Mouse (Mus musculus): Measurements from ENCODE around the gene Atp1a3. TPM values are rescaled to one million over a fixed set of nuclear protein-coding genes. Genes with fewer than 3 reads are reported as not detected.

The Atp1a3 gene
- polyA plus RNA-seq, 1 experiment from 2014 or later, result 9.0 TPM

DNA sequence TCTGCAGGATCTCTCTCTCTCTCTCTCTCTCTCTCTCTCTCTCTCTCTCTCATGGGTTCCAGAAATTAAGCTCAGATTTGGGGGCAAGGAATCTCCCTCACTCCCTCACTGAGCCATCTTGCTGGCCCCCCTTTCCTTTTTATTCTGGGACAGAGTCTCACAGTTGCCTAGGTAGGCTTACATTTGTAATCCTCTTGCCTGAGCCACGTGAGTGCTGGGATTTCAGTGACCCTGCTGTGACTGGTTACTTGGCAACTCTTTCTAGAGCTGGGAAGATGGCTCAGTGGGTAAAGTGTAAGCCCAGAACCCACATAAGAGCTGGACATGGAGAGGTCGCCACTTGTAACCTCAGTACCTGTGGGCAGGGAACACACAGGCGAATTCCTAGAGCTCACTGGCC lies 25.8 kb upstream of the Atp1a3 start:
- Histone ChIP-seq H3K4me3 (ENCODE audit: low read depth, low read length) (no peak overlapping the region), H3K36me3 (ENCODE audit: control insufficient read depth, insufficient read depth, low read length) (peaks cover 50% of the 10 kb centered on the region)

DNA sequence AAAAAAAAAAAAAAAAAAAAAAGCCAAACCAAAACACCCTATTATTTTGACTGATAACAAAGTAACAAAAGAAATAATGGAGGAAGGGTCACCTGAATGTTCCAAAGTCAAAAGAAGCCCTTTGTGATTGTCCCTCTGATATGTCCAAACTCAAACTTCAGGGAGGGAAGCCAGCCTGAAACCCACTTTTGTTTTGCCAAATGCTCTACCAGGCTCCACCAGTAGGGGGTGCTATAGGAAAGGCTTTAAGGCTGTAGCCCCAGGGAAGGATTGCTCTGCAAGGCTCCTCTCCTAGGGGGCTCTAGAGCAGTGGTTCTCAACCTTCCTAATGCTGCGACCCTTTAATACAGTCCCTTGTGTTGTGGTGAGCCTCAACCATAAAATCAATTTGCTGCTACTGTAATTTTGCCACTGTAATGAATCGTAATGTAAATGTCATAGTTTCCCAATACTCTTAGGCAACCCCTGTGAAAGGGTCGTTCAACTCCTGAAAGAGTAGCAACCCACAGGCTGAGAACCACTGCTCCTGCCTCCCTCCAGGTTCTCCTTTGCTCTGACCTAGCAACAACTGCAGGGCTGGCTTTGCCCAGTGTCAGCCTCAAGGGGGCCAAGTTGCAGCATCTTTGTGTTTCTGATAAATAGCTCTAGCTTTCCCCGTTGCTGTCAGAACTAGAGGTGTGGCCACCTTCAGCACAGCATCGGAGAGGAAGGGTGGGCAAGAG lies 24.4 kb upstream of the Atp1a3 start:
- no peak overlapping the region for H3K27ac ChIP-seq (replicated peaks; ENCODE audit: low read depth, low read length)
- no peak overlapping the region for H3K9ac ChIP-seq (ENCODE audit: low read depth, low read length)
- no peak overlapping the region for H3K4me2 ChIP-seq (ENCODE audit: low read depth, low read length)
- 41% methylated on average over 5 of the region's 5 CpGs for WGBS
- H3K27me3 ChIP-seq (replicated peaks; ENCODE audit: control insufficient read depth, insufficient read depth, low read length), result no peaks in the 10 kb centered on the region
- DNase-seq (ENCODE audit: low spot score) (peak; percentile 78), ATAC-seq (ENCODE audit: low read depth) (no peak)
- H3K4me1 ChIP-seq (ENCODE audit: control insufficient read depth, insufficient read depth, low read length), result no peaks in the 10 kb centered on the region
- H3K9me3 ChIP-seq (ENCODE audit: control insufficient read depth, low read length), result no peaks in the 10 kb centered on the region
- H3K4me3 ChIP-seq (ENCODE audit: low read depth, low read length), result no peak overlapping the region
- peaks cover 36% of the 10 kb centered on the region for H3K36me3 ChIP-seq (ENCODE audit: control insufficient read depth, insufficient read depth, low read length)

More for the DNA sequence above, 25.8 kb upstream of the Atp1a3 start:
- H3K4me1 ChIP-seq (ENCODE audit: control insufficient read depth, insufficient read depth, low read length), result no peaks in the 10 kb centered on the region
- 67% methylated on average over 3 of the region's 3 CpGs for WGBS
- H3K27ac ChIP-seq (replicated peaks; ENCODE audit: low read depth, low read length), result no peak overlapping the region
- H3K9me3 ChIP-seq (ENCODE audit: control insufficient read depth, low read length), result no peaks in the 10 kb centered on the region
- H3K9ac ChIP-seq (ENCODE audit: low read depth, low read length), result no peak overlapping the region
- ATAC-seq (ENCODE audit: low read depth) (no peak), DNase-seq (ENCODE audit: low spot score) (no peak)
- H3K4me2 ChIP-seq (ENCODE audit: low read depth, low read length), result no peak overlapping the region
- no peaks in the 10 kb centered on the region for H3K27me3 ChIP-seq (replicated peaks; ENCODE audit: control insufficient read depth, insufficient read depth, low read length)

DNA sequence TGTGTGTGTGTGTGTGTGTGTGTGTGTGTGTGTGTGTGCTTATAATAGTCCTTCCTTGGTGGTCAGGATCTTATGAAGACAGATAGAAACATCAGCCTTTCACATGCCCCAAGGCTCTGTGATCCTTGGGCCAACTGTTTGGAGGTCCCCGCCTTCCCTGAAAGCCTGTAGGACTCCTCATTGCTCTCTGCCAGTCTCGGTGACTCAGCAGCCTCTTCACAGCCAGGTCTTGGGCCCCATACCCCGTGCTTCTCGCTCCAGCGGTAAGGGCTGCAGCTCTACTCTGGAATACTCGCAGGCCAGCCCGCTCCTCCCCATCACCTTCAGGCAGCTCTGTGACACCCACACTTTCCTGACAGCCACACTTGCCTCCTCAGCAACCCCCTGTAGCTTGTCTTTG lies 20.7 kb upstream of the Atp1a3 start:
- H3K9me3 ChIP-seq (ENCODE audit: control insufficient read depth, low read length), result no peaks in the 10 kb centered on the region
- ATAC-seq (ENCODE audit: low read depth) (no peak), DNase-seq (ENCODE audit: low spot score) (no peak)
- no peaks in the 10 kb centered on the region for H3K27me3 ChIP-seq (replicated peaks; ENCODE audit: control insufficient read depth, insufficient read depth, low read length)
- H3K4me3 ChIP-seq (ENCODE audit: low read depth, low read length), result no peak overlapping the region
- WGBS, result 68% methylated on average over 7 of the region's 7 CpGs
- H3K9ac ChIP-seq (ENCODE audit: low read depth, low read length), result no peak overlapping the region
- peaks cover 47% of the 10 kb centered on the region for H3K36me3 ChIP-seq (ENCODE audit: control insufficient read depth, insufficient read depth, low read length)
- H3K27ac ChIP-seq (replicated peaks; ENCODE audit: low read depth, low read length), result no peak overlapping the region
- H3K4me1 ChIP-seq (ENCODE audit: control insufficient read depth, insufficient read depth, low read length), result no peaks in the 10 kb centered on the region
- H3K4me2 ChIP-seq (ENCODE audit: low read depth, low read length), result no peak overlapping the region

DNA sequence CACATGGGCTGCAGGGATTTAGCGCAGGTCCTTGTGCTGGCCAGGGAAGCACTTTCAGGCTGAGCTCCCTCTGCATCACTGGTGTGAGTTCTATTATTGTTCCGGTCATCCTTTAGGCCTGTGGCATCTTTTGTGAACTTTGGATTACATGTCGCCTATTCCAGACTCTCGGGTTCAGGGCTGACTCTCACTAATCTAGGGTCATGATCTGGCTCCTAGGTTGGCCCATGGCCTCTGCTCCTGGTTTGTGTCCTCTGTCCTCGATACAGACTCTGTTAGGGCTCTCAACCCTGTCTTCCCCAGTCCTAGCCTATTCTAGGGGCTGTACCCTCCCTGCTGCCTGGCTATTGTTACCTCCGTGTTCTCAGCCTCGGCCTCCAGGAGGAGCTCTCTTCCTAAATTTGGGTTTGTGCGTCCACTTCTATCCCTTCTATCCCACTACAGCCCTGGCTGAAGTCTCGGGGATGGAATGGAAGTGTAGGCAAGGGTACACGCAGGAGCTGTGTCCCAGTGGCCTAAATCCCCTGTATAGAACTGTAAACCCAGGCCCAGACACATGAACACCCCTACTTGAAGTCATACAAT lies 20.2 kb upstream of the Atp1a3 start:
- DNase-seq (ENCODE audit: low spot score), result no peak

DNA sequence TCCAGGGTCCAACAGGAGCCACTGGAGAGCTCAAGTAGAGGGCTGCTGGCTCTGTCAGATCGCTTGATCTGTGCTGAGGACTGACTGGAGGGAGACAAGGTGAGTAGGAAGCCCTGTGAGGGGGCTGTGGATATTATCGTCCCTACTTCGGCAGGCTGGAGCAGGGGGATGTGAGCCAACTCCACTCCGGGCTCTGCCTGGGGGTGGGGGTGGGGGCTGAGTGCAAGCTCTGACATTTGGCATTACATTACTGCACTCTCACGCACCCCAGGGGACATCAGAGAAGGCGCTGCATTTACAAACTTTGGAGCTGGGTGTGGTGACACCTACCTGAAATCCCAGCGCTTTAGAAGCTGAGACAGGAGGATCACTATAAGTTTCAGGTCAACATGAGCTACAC lies 5.8 kb upstream of the Atp1a3 start:
- WGBS, result 57% methylated on average over 7 of the region's 7 CpGs
- no peak overlapping the region for H3K4me3 ChIP-seq (ENCODE audit: low read depth, low read length)
- no peak for ATAC-seq (ENCODE audit: low read depth)

More for the DNA sequence above, 20.2 kb upstream of the Atp1a3 start:
- peaks cover 52% of the 10 kb centered on the region for H3K36me3 ChIP-seq (ENCODE audit: control insufficient read depth, insufficient read depth, low read length)
- ATAC-seq (ENCODE audit: low read depth), result no peak
- no peak overlapping the region for H3K4me3 ChIP-seq (ENCODE audit: low read depth, low read length)
- H3K9ac ChIP-seq (ENCODE audit: low read depth, low read length), result no peak overlapping the region
- H3K9me3 ChIP-seq (ENCODE audit: control insufficient read depth, low read length), result no peaks in the 10 kb centered on the region
- no peaks in the 10 kb centered on the region for H3K4me1 ChIP-seq (ENCODE audit: control insufficient read depth, insufficient read depth, low read length)
- no peak overlapping the region for H3K4me2 ChIP-seq (ENCODE audit: low read depth, low read length)
- H3K27me3 ChIP-seq (replicated peaks; ENCODE audit: control insufficient read depth, insufficient read depth, low read length), result no peaks in the 10 kb centered on the region
- no peak overlapping the region for H3K27ac ChIP-seq (replicated peaks; ENCODE audit: low read depth, low read length)
- 58% methylated on average over 10 of the region's 10 CpGs for WGBS

DNA sequence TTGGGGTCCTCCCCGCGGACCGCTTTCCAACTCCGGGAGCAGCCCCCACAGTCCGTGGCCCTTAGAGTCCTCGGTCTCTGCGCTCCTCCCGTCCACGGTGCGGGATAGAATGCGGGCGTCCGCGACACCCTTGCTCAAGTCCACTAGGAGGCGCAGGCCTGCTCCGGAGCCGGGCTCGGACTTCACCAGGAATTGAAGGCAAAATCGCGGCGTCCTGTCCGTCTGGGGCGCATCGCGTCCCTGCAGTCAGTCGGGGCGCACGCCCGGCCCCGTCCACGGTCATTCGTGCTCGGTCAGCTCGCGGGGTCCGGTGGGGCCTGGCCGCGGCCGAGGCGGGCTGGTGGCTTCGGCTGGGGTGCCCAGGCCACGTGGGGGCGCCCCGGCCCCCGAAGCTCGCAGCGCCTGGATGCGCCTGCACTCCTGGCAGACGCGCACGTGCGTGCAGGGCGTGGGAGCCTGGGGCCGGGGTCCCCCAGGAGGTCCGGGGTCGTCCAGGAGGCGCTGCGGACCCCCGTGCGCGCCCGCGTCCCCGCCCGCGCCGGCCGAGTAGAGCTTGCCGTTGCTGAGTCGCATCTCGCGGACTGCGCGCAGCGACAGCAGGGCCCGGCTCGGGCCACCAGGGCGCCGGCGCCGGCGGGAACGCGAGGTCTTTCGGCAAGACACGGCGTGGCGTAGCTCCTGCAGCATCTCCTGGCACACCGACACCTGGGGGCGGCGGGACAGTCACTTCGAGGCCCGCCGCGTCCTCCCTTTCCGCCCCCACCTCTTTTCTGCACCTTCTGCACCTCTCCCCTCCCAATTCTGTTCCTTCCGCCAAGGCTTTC lies 4.5 kb upstream of the Atp1a3 start:
- Histone ChIP-seq H3K4me3 (ENCODE audit: low read depth, low read length) (peak overlapping the region; percentile 39), H3K4me1 (ENCODE audit: control insufficient read depth, insufficient read depth, low read length) (peaks cover 4% of the 10 kb centered on the region; the same call in 1 of the 2 replicates), H3K27ac (replicated peaks; ENCODE audit: low read depth, low read length) (no peak overlapping the region), H3K9me3 (ENCODE audit: control insufficient read depth, low read length) (no peaks in the 10 kb centered on the region), H3K27me3 (replicated peaks; ENCODE audit: control insufficient read depth, insufficient read depth, low read length) (peaks cover 81% of the 10 kb centered on the region), H3K36me3 (ENCODE audit: control insufficient read depth, insufficient read depth, low read length) (peaks cover 18% of the 10 kb centered on the region), H3K9ac (ENCODE audit: low read depth, low read length) (0 out of 2 replicates have a peak overlapping the region, but pooled peaks have one; percentile 14), H3K4me2 (ENCODE audit: low read depth, low read length) (peak overlapping the region; percentile 64)
- WGBS, result 1% methylated on average over 20 of the region's 97 CpGs
- peak; percentile 34 for DNase-seq (ENCODE audit: low spot score)
- peak; percentile 21; the same call in 1 of the 2 replicates for ATAC-seq (ENCODE audit: low read depth)

More for the DNA sequence above, 5.8 kb upstream of the Atp1a3 start:
- Histone ChIP-seq H3K27me3 (replicated peaks; ENCODE audit: control insufficient read depth, insufficient read depth, low read length) (peaks cover 68% of the 10 kb centered on the region), H3K4me1 (ENCODE audit: control insufficient read depth, insufficient read depth, low read length) (no peaks in the 10 kb centered on the region), H3K27ac (replicated peaks; ENCODE audit: low read depth, low read length) (no peak overlapping the region), H3K36me3 (ENCODE audit: control insufficient read depth, insufficient read depth, low read length) (peaks cover 31% of the 10 kb centered on the region), H3K9me3 (ENCODE audit: control insufficient read depth, low read length) (no peaks in the 10 kb centered on the region), H3K4me2 (ENCODE audit: low read depth, low read length) (no peak overlapping the region), H3K9ac (ENCODE audit: low read depth, low read length) (no peak overlapping the region)
- DNase-seq (ENCODE audit: low spot score), result no peak

DNA sequence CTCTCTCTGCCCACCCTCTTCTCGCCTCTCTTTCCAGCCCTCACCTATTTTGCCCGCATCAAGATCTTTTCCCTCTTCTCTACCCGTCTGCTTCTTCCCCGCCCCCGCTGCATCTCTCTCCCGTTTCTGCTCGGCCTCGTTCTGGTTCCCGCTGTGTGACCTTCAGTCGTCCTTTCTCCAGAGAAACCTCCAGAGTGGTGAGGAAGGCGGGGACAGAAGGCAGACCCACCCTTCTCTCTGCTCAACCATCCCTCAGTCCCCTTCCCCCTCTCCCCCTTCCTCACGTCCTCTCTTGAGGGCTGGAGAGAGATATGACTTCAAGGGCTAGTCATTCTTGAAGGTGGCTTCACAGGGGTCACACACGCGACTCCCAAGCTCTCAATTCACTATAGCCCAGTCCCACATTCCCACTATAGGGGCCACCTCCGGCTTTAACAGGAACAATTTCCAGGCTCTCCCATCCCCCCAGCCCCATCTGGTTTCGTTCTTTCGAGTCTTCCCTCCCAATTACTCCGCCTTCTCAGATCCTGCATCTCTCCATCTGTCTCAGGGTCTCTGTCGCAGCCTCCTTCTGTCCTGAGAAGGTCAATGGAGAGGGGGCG lies 3.4 kb upstream of the Atp1a3 start:
- Histone ChIP-seq H3K9ac (ENCODE audit: low read depth, low read length) (no peak overlapping the region), H3K4me1 (ENCODE audit: control insufficient read depth, insufficient read depth, low read length) (peaks cover 4% of the 10 kb centered on the region; the same call in 1 of the 2 replicates), H3K36me3 (ENCODE audit: control insufficient read depth, insufficient read depth, low read length) (peaks cover 9% of the 10 kb centered on the region; the same call in 1 of the 2 replicates), H3K27me3 (replicated peaks; ENCODE audit: control insufficient read depth, insufficient read depth, low read length) (peaks cover 87% of the 10 kb centered on the region), H3K27ac (replicated peaks; ENCODE audit: low read depth, low read length) (no peak overlapping the region), H3K4me3 (ENCODE audit: low read depth, low read length) (no peak overlapping the region), H3K9me3 (ENCODE audit: control insufficient read depth, low read length) (no peaks in the 10 kb centered on the region), H3K4me2 (ENCODE audit: low read depth, low read length) (peak overlapping the region; percentile 11; the same call in 1 of the 2 replicates)
- WGBS, result 5% methylated on average over 20 of the region's 20 CpGs
- ATAC-seq (ENCODE audit: low read depth) (no peak), DNase-seq (ENCODE audit: low spot score) (no peak)

DNA sequence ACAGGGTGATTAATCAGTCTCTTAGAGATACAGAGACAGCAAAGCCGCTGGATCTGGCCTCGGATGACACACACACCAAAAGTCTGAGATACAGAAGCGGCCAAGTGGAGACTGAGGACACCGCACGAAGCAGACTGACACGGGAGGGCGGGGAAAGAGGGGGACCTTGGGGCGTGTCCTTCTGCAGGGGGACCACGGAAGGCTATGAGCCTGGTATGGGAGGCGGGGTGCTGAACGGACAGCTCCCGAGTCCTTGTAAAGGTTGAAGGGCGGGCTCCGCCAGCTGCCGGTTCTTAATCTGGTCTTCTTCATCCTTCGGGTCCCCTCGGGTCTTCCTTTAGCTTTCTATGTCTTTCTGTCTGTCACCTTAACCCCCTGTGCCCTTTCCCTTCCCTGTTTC lies 2.9 kb upstream of the Atp1a3 start:
- DNase-seq (ENCODE audit: low spot score) (peak; percentile 78), ATAC-seq (ENCODE audit: low read depth) (no peak)
- H3K9ac ChIP-seq (ENCODE audit: low read depth, low read length), result no peak overlapping the region
- H3K36me3 ChIP-seq (ENCODE audit: control insufficient read depth, insufficient read depth, low read length), result peaks cover 8% of the 10 kb centered on the region; the same call in 1 of the 2 replicates
- H3K27ac ChIP-seq (replicated peaks; ENCODE audit: low read depth, low read length), result no peak overlapping the region
- WGBS, result 4% methylated on average over 16 of the region's 17 CpGs
- peak overlapping the region; percentile 11; the same call in 1 of the 2 replicates for H3K4me2 ChIP-seq (ENCODE audit: low read depth, low read length)
- no peaks in the 10 kb centered on the region for H3K9me3 ChIP-seq (ENCODE audit: control insufficient read depth, low read length)
- no peak overlapping the region for H3K4me3 ChIP-seq (ENCODE audit: low read depth, low read length)
- H3K27me3 ChIP-seq (replicated peaks; ENCODE audit: control insufficient read depth, insufficient read depth, low read length), result peaks cover 91% of the 10 kb centered on the region
- H3K4me1 ChIP-seq (ENCODE audit: control insufficient read depth, insufficient read depth, low read length), result peaks cover 4% of the 10 kb centered on the region; the same call in 1 of the 2 replicates
